ENCODE assay signal across 24 mouse cellular contexts in genomic region chr2:157245001-157245400, GRCm38 (mm10). TPM values are rescaled to one million over a fixed set of nuclear protein-coding genes. Genes with fewer than 3 reads are reported as not detected.
A peak's percentile ranks its signal among the peaks of the same experiment; 100 is the strongest.
DNase-seq lines count a peak whose midpoint lies in the region; ATAC-seq and TF ChIP-seq lines count a peak whose summit lies in the region.
"Had no signal": no experiment of that assay in that cellular context is flagged by ENCODE, and none has a peak within 500 bp of the region (broad histone marks: within the 10 kb centered on the region; RNA-seq: fewer than 3 reads in every experiment).

No protein-coding gene starts in this region.

- H3K4me3 ChIP-seq in small intestine, adult 2 months (ENCODE audit: low read depth, low read length), result 0 out of 2 replicates have a peak overlapping the region, but pooled peaks have one; percentile 13
- H3K4me3 ChIP-seq: forebrain, embryonic 12.5 days; heart, adult 2 months; heart, embryonic 15.5 days; kidney, embryonic 15.5 days; lung, embryonic 15.5 days; neural tube, embryonic 12.5 days had no signal

- no peak for TF ChIP-seq CTCF in small intestine, adult 2 months (IDR thresholded peaks at IDR 0.05; ENCODE audit: extremely low read depth, insufficient read length, insufficient replicate concordance, low read depth, low read length)

- H3K27me3 ChIP-seq in small intestine, adult 2 months (ENCODE audit: control insufficient read depth, insufficient read depth, low read length), result no peaks in the 10 kb centered on the region; the same call in 1 of the 2 replicates
- H3K27me3 ChIP-seq: forebrain, embryonic 12.5 days; heart, embryonic 15.5 days; kidney, embryonic 15.5 days; lung, embryonic 15.5 days; neural tube, embryonic 12.5 days had no signal

- ATAC-seq in granulocyte monocyte progenitor cell, adult 5-6 weeks (replicated peaks; ENCODE audit: poor library complexity, severe bottlenecking), result no peak
- ATAC-seq: hindbrain, postnatal 0 days had no signal

- H3K27ac ChIP-seq in small intestine, adult 2 months (ENCODE audit: insufficient read depth, low read depth, low read length), result peak overlapping the region; percentile 98
- H3K27ac ChIP-seq: forebrain, embryonic 12.5 days; heart, adult 2 months; heart, embryonic 15.5 days; hindbrain, postnatal 0 days; kidney, embryonic 15.5 days; liver, embryonic 14.5 days; lung, embryonic 15.5 days; neural tube, embryonic 12.5 days had no signal

- 7% methylated on average over 5 of the region's 5 CpGs for WGBS in small intestine, adult 2 months

- peak; percentile 4 for DNase-seq in embryo, embryonic 10.5 days (ENCODE audit: low spot score)
- no peak for DNase-seq in embryo, embryonic 11 days
- DNase-seq in ZHBTc4 (ENCODE audit: low read depth, low spot score), result peak; percentile 15
- peak; percentile 17 for DNase-seq in induced T-regulatory cell, adult 2 months (ENCODE audit: low read depth)
- no peak for DNase-seq in right cerebral cortex, postnatal 36 days (ENCODE audit: low spot score in 2 of 2)
- DNase-seq in left cerebral cortex, adult 11 months (ENCODE audit: low spot score), result no peak
- DNase-seq: B cell, adult 2 months; cerebellum, adult 8-10 months; gastrocnemius, postnatal 10 days; heart, adult 2 months; heart, postnatal 4 days; layer of hippocampus, postnatal 36 days; lung, postnatal 4 days; right cerebral cortex, adult 18-20 months; thymus, postnatal 25 days had no signal

- H3K4me1 ChIP-seq in small intestine, adult 2 months (ENCODE audit: control insufficient read depth, insufficient read depth, insufficient read length, low read length), result peaks cover 9% of the 10 kb centered on the region; the same call in 1 of the 2 replicates
- H3K4me1 ChIP-seq: forebrain, embryonic 12.5 days; heart, embryonic 15.5 days; kidney, embryonic 15.5 days; lung, embryonic 15.5 days; neural tube, embryonic 12.5 days had no signal

- no peaks in the 10 kb centered on the region for H3K36me3 ChIP-seq in small intestine, adult 2 months (ENCODE audit: control insufficient read depth, insufficient read depth, low read length)
- H3K36me3 ChIP-seq: forebrain, embryonic 12.5 days; heart, embryonic 15.5 days; kidney, embryonic 15.5 days; lung, embryonic 15.5 days; neural tube, embryonic 12.5 days had no signal

- no peak for TF ChIP-seq POLR2A in small intestine, adult 2 months (IDR thresholded peaks at IDR 0.05; ENCODE audit: low read depth, low read length)

RNA-seq across cellular contexts. Expression of gene Rpn2, which starts 33.8 kb away (rescaled TPM):
- polyA plus RNA-seq in small intestine, adult 2 months (2012; rRNA removed), result 85.3 and 141 TPM in 2 replicates
- total RNA-seq in granulocyte monocyte progenitor cell, adult 5-6 weeks (2014; fragmentation: Nextera tagmentation), result 313 and 340 TPM in 2 replicates
- 342 and 366 TPM in 2 replicates for total RNA-seq in granulocyte monocyte progenitor cell, adult 5-6 weeks (2017)

RNA-seq across cellular contexts. Expression of gene Mroh8, which starts 34.3 kb away (rescaled TPM):
- 0.16 and 0.17 TPM in 2 replicates for polyA plus RNA-seq in small intestine, adult 2 months (2012; rRNA removed)
- total RNA-seq in granulocyte monocyte progenitor cell, adult 5-6 weeks (2014; fragmentation: Nextera tagmentation), result 0.19 and 0.23 TPM in 2 replicates
- 0.09 and 0.36 TPM in 2 replicates for total RNA-seq in granulocyte monocyte progenitor cell, adult 5-6 weeks (2017)
- total RNA-seq: hindbrain, postnatal 0 days had no signal

RNA-seq across cellular contexts. Expression of gene Rbl1, which starts 40.7 kb away (rescaled TPM):
- 1.7 and 5.2 TPM in 2 replicates for polyA plus RNA-seq in small intestine, adult 2 months (2012; rRNA removed)
- total RNA-seq in granulocyte monocyte progenitor cell, adult 5-6 weeks (2014; fragmentation: Nextera tagmentation), result 58.6 and 76.1 TPM in 2 replicates
- total RNA-seq in granulocyte monocyte progenitor cell, adult 5-6 weeks (2017), result 80.7 and 89.9 TPM in 2 replicates

Comparison
In these comparisons a context has a peak if more than half of its experiments do, and no peak if none do; other contexts are left out.
1. DNase-seq: peak in embryo, embryonic 10.5 days (single experiment), ZHBTc4 (single experiment) and induced T-regulatory cell, adult 2 months (single experiment); none in embryo, embryonic 11 days (single experiment), right cerebral cortex, postnatal 36 days (0 of 2) and left cerebral cortex, adult 11 months (single experiment).